Mouse (Mus musculus) large intestine, adult 2 months (tissue): Measurements from ENCODE around the gene Zfp719. TPM values are rescaled to one million over a fixed set of nuclear protein-coding genes. Genes with fewer than 3 reads are reported as not detected.

Experiments used
- DNase-seq: peaks from one replicate; pipeline ENCODE4 v3.0.0-alpha.2; 2012; ENCODE audit warnings: low read depth, low spot score
- WGBS: fragments of 180-500 bp; shearing (Covaris S2); methylation state at CpG from one replicate; pipeline ENCODE4 v1.1.7; 2018; 5-methylcytosine and 5-hydroxymethylcytosine counted together
- polyA plus RNA-seq: library from polyadenylated mRNA; depleted of rRNA; stranded (reverse); fragments of >200 nt; gene quantifications from 2 replicates; pipeline ENCODE4 v1.2.3, GENCODE M21; 2012; rRNA removed

Gene Zfp719
- 0.98 and 1.7 TPM in 2 replicates for polyA plus RNA-seq

GRCm38 (mm10) chr7:43579440-43580171 lies at the start of gene Zfp719:
Gene Zfp719 (plus strand): TSS chr7:43579610.
- DNase-seq: peak; percentile 98
- under 1% methylated on average over 37 of the region's 37 CpGs for WGBS

- 65% methylated on average over 8 of the region's 8 CpGs for WGBS
- DNase-seq: no peak
Observed at GRCm38 (mm10) chr7:43530216-43530785, 49.1 kb upstream of the Zfp719 start.

GRCm38 (mm10) chr7:43532936-43533505 lies 46.4 kb upstream of the Zfp719 start:
- WGBS: 80% methylated on average over 9 of the region's 9 CpGs

GRCm38 (mm10) chr7:43538524-43538923 lies 40.9 kb upstream of the Zfp719 start:
- WGBS: 57% methylated on average over 4 of the region's 4 CpGs
- DNase-seq: no peak

More at GRCm38 (mm10) chr7:43532936-43533505, 46.4 kb upstream of the Zfp719 start:
- no peak for DNase-seq

GRCm38 (mm10) chr7:43544225-43544977 lies 35.0 kb upstream of the Zfp719 start, which contains the start of gene Cd33:
Gene Cd33 (minus strand): TSS chr7:43544428.
- WGBS: 70% methylated on average over 7 of the region's 7 CpGs
- DNase-seq: no peak

GRCm38 (mm10) chr7:43545656-43546545 lies 33.5 kb upstream of the Zfp719 start:
- WGBS: 70% methylated on average over 7 of the region's 7 CpGs
- no peak for DNase-seq

GRCm38 (mm10) chr7:43547666-43548065 lies 31.7 kb upstream of the Zfp719 start:
- WGBS: 35% methylated on average over 5 of the region's 5 CpGs
- DNase-seq: no peak

- no peak for DNase-seq
- WGBS: 69% methylated on average over 4 of the region's 4 CpGs
Observed at GRCm38 (mm10) chr7:43548206-43548605, 31.2 kb upstream of the Zfp719 start.

GRCm38 (mm10) chr7:43553153-43553552 lies 26.3 kb upstream of the Zfp719 start:
- DNase-seq: no peak
- WGBS: 67% methylated on average over 4 of the region's 4 CpGs

- 43% methylated on average over 3 of the region's 3 CpGs for WGBS
- DNase-seq: no peak
Observed at GRCm38 (mm10) chr7:43554550-43554949, 24.9 kb upstream of the Zfp719 start.

- DNase-seq: no peak
- WGBS: 82% methylated on average over 5 of the region's 5 CpGs
Observed at GRCm38 (mm10) chr7:43555351-43555750, 24.1 kb upstream of the Zfp719 start.

GRCm38 (mm10) chr7:43556901-43557300 lies 22.5 kb upstream of the Zfp719 start:
- DNase-seq: no peak
- WGBS: 41% methylated on average over 1 of the region's 1 CpGs

- under 1% methylated on average over 27 of the region's 27 CpGs for WGBS
- DNase-seq: peak; percentile 29
Observed at GRCm38 (mm10) chr7:43562006-43562633, 17.3 kb upstream of the Zfp719 start, which contains the start of gene Zfp658. Gene Zfp658 (plus strand): TSS chr7:43562256.

GRCm38 (mm10) chr7:43562651-43563070 lies 16.7 kb upstream of the Zfp719 start:
- DNase-seq: no peak
- WGBS: 0% methylated on average over 10 of the region's 10 CpGs

- WGBS: 26% methylated on average over 6 of the region's 6 CpGs
Observed at GRCm38 (mm10) chr7:43563300-43563699, 16.1 kb upstream of the Zfp719 start.

GRCm38 (mm10) chr7:43571216-43571615 lies 8.2 kb upstream of the Zfp719 start:
- no peak for DNase-seq
- 92% methylated on average over 2 of the region's 2 CpGs for WGBS

More at GRCm38 (mm10) chr7:43563300-43563699, 16.1 kb upstream of the Zfp719 start:
- no peak for DNase-seq

GRCm38 (mm10) chr7:43580526-43580925 lies 1.1 kb downstream of the Zfp719 start:
- 52% methylated on average over 5 of the region's 5 CpGs for WGBS

GRCm38 (mm10) chr7:43584790-43585189 lies 5.4 kb downstream of the Zfp719 start:
- no peak for DNase-seq
- 90% methylated on average over 5 of the region's 5 CpGs for WGBS

More at GRCm38 (mm10) chr7:43580526-43580925, 1.1 kb downstream of the Zfp719 start:
- DNase-seq: no peak
